Mouse (Mus musculus) liver, embryonic 12.5 days (tissue): ENCODE results near the gene Aptx. TPM values are rescaled to one million over a fixed set of nuclear protein-coding genes. Genes with fewer than 3 reads are reported as not detected.
A peak's percentile ranks its signal among the peaks of the same experiment; 100 is the strongest.

Experiments used
- ATAC-seq: fragments of 200-750 bp; cut with Nextera tagmentation; 2 replicates; pipeline ENCODE4 v1.8.0; 2017; ENCODE audit warnings: moderate number of reproducible peaks, mild to moderate bottlenecking, moderate library complexity
- H3K27ac ChIP-seq: fragments of 300-500 bp; sonication (generic); 2 replicates; pipeline ENCODE4 v1.5.1; 2016; ENCODE audit warnings: mild to moderate bottlenecking
- H3K27me3 ChIP-seq: fragments of 300-500 bp; sonication (generic); replicated peaks from 2 replicates; pipeline ENCODE4 v1.6.1; 2016; ENCODE audit warnings: mild to moderate bottlenecking, moderate library complexity
- H3K36me3 ChIP-seq: fragments of 300-500 bp; sonication (generic); 2 replicates; pipeline ENCODE4 v1.6.1; 2016; ENCODE audit warnings: mild to moderate bottlenecking, moderate library complexity
- H3K4me1 ChIP-seq: fragments of 300-500 bp; sonication (generic); 2 replicates; pipeline ENCODE4 v1.6.1; 2016
- H3K4me2 ChIP-seq: fragments of 300-500 bp; sonication (generic); 2 replicates; pipeline ENCODE4 v1.6.1; 2016; ENCODE audit warnings: mild to moderate bottlenecking, moderate library complexity
- H3K4me3 ChIP-seq: fragments of 300-500 bp; sonication (generic); 2 replicates; pipeline ENCODE4 v1.5.1; 2016; ENCODE audit warnings: mild to moderate bottlenecking, moderate library complexity
- H3K9ac ChIP-seq: fragments of 300-500 bp; sonication (generic); 2 replicates; pipeline ENCODE4 v1.6.1; 2016; ENCODE audit warnings: mild to moderate bottlenecking, moderate library complexity
- H3K9me3 ChIP-seq: fragments of 300-500 bp; sonication (generic); replicated peaks from 2 replicates; pipeline ENCODE4 v1.6.1; 2016; ENCODE audit warnings: mild to moderate bottlenecking, moderate library complexity
- WGBS: fragments of 180-500 bp; shearing (Covaris S2); methylation state at CpG from one replicate; pipeline ENCODE4 v1.1.7; 2016; ENCODE audit not compliant: insufficient replicate concordance; 5-methylcytosine and 5-hydroxymethylcytosine counted together
- polyA plus RNA-seq: library from polyadenylated mRNA; unstranded; fragments of >200 nt; fragmentation: Nextera tagmentation; extraction: Ambion mirVana; gene quantifications from 2 replicates; pipeline ENCODE4 v1.2.1, GENCODE M21; 2016

The Aptx gene
- polyA plus RNA-seq, 1 experiment from 2014 or later = 13.8 TPM

- 58% methylated on average over 3 of the region's 3 CpGs for WGBS
Observed at GRCm38 (mm10) chr4:40701796-40702195, 1.2 kb downstream of the Aptx start.

DNA sequence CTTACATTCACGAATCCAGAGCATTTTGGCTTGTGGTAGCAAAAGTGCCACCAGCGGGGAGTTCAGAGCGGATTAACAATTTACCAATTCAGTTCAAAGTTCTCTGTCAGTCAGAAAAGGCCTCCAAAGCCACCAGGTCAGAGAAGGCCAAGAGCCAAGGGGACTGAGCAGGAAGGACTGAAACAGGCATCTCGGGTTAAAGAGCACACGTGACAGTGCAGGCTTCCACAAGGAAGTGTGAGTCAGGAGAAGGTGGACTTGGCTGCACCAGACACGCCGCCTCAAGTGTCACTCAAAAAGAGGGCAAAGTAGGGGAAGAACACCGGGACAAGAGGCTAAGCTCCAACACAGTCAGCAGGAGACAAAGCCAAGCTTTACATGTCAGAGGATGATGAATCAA, 2.8 kb downstream of the Aptx start:
- peak overlapping the region; percentile 70 for H3K27ac ChIP-seq
- H3K4me1 ChIP-seq = peaks cover 42% of the 10 kb centered on the region
- no peak overlapping the region for H3K9ac ChIP-seq
- H3K4me3 ChIP-seq = no peak overlapping the region
- no peak overlapping the region for H3K4me2 ChIP-seq
- no peaks in the 10 kb centered on the region for H3K27me3 ChIP-seq
- H3K9me3 ChIP-seq = no peaks in the 10 kb centered on the region
- ATAC-seq = no peak
- peaks cover 11% of the 10 kb centered on the region for H3K36me3 ChIP-seq
- 56% methylated on average over 8 of the region's 8 CpGs for WGBS

More at GRCm38 (mm10) chr4:40701796-40702195, 1.2 kb downstream of the Aptx start:
- no peak overlapping the region; the same call in 1 of the 2 replicates for H3K9ac ChIP-seq
- H3K4me2 ChIP-seq = peak overlapping the region; percentile 77
- H3K27ac ChIP-seq = peak overlapping the region; percentile 85
- no peak for ATAC-seq
- peaks cover under 1% of the 10 kb centered on the region; the same call in 1 of the 2 replicates for H3K36me3 ChIP-seq
- H3K4me1 ChIP-seq = peaks cover 42% of the 10 kb centered on the region
- peak overlapping the region; percentile 67 for H3K4me3 ChIP-seq
- no peaks in the 10 kb centered on the region for H3K9me3 ChIP-seq
- H3K27me3 ChIP-seq = no peaks in the 10 kb centered on the region

DNA sequence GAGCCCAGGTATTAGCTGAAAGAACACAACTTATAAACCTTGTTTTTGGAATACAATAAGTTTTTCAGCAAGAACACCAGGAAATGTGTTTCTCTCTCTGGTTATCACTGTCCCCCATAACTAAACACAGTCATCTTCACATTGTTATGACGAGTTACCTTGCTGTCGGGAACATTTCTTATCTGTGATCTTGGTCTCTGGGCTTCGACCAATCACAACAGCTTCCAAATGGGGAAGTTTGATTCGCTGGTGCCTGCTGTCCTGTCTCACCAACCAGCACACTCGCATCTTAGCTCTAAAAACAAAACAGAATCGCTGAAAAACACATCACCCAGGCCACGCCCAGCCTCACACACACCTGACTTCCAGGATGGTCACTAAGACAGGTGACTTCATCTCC, 5.9 kb downstream of the Aptx start:
- H3K4me3 ChIP-seq = no peak overlapping the region
- no peak for ATAC-seq
- H3K4me2 ChIP-seq = no peak overlapping the region
- H3K9ac ChIP-seq = no peak overlapping the region
- peaks cover 39% of the 10 kb centered on the region for H3K36me3 ChIP-seq
- peaks cover 26% of the 10 kb centered on the region for H3K4me1 ChIP-seq
- H3K9me3 ChIP-seq = no peaks in the 10 kb centered on the region
- H3K27ac ChIP-seq = no peak overlapping the region
- WGBS = 41% methylated on average over 7 of the region's 7 CpGs
- no peaks in the 10 kb centered on the region for H3K27me3 ChIP-seq

DNA sequence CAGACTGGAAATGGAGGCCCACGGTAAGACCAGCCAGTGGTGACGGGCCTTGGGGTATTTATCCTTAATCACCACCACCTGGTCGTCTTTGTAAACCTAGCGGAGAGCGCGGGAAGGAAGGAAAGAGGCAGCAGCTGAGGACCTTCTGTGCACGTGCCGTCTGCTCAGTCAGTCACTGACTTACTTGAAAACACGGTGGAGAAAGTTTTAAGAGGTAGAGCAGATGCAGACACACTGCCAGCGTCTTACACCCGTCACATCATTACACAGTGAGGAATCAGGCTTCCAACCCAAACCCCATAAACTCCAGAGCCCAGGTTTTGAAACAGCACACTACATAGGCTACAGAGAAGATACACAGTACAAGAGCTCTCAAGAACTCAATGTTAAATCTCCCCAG, 11.9 kb downstream of the Aptx start:
- H3K36me3 ChIP-seq = peaks cover 76% of the 10 kb centered on the region
- H3K27me3 ChIP-seq = no peaks in the 10 kb centered on the region
- 83% methylated on average over 11 of the region's 11 CpGs for WGBS
- H3K4me1 ChIP-seq = no peaks in the 10 kb centered on the region
- no peak for ATAC-seq
- no peak overlapping the region for H3K4me3 ChIP-seq
- no peak overlapping the region for H3K4me2 ChIP-seq
- H3K9me3 ChIP-seq = no peaks in the 10 kb centered on the region
- H3K27ac ChIP-seq = no peak overlapping the region
- no peak overlapping the region for H3K9ac ChIP-seq

DNA sequence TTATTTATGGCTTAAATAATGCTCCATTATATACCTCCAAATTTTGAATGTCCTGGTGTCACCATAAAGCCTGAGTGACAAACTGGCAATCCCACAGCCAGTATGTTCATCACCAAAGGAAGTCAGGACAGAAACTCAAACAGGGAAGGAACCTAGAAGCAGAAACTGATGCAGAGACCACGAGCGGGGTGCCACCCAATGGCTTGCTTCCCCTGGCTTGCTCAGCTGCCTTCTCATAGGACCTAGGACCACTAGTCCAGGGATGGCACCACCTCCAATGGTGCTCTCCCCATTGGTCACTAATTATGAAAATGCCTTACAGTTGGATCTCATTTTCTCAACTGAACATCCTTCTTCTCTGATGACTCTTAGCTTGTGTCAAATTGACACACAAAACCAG, 19.7 kb downstream of the Aptx start:
- 54% methylated on average over 2 of the region's 2 CpGs for WGBS
- Histone ChIP-seq H3K4me3 (no peak overlapping the region), H3K4me2 (no peak overlapping the region), H3K9me3 (no peaks in the 10 kb centered on the region), H3K36me3 (peaks cover 24% of the 10 kb centered on the region), H3K4me1 (no peaks in the 10 kb centered on the region), H3K27ac (no peak overlapping the region), H3K27me3 (no peaks in the 10 kb centered on the region), H3K9ac (no peak overlapping the region)
- ATAC-seq = no peak

- peaks cover 17% of the 10 kb centered on the region for H3K36me3 ChIP-seq
- H3K4me3 ChIP-seq = no peak overlapping the region
- no peak overlapping the region for H3K27ac ChIP-seq
- H3K9ac ChIP-seq = no peak overlapping the region
- H3K27me3 ChIP-seq = no peaks in the 10 kb centered on the region
- no peaks in the 10 kb centered on the region for H3K4me1 ChIP-seq
- no peaks in the 10 kb centered on the region for H3K9me3 ChIP-seq
- no peak for ATAC-seq
- 77% methylated on average over 5 of the region's 5 CpGs for WGBS
- H3K4me2 ChIP-seq = no peak overlapping the region
Observed at GRCm38 (mm10) chr4:40682359-40682758, 20.6 kb downstream of the Aptx start.

DNA sequence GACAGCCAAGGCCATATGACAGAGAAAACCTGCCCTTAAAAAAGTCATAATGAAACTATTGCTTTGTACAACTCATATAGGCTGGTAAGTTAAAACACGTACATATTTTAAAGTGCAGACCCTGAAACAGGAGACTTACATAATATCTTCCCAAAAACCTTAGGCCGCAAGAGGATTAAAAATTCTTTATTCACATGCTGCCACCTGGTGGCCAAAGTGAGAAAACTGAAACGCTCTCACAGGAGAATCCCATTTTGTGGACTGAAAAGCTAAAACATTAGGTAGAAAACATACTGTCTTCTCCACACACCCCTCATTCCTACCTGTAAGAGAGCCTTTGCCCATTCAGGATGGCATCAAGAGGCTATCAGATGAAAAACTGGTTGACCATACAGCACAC, 21.1 kb downstream of the Aptx start:
- no peak overlapping the region for H3K9ac ChIP-seq
- H3K9me3 ChIP-seq = no peaks in the 10 kb centered on the region
- no peaks in the 10 kb centered on the region for H3K4me1 ChIP-seq
- no peak overlapping the region for H3K4me2 ChIP-seq
- no peak overlapping the region for H3K27ac ChIP-seq
- H3K4me3 ChIP-seq = no peak overlapping the region
- H3K27me3 ChIP-seq = peaks cover 4% of the 10 kb centered on the region; the same call in 1 of the 2 replicates
- peaks cover 15% of the 10 kb centered on the region for H3K36me3 ChIP-seq
- no peak for ATAC-seq
- WGBS = 26% methylated on average over 3 of the region's 3 CpGs

DNA sequence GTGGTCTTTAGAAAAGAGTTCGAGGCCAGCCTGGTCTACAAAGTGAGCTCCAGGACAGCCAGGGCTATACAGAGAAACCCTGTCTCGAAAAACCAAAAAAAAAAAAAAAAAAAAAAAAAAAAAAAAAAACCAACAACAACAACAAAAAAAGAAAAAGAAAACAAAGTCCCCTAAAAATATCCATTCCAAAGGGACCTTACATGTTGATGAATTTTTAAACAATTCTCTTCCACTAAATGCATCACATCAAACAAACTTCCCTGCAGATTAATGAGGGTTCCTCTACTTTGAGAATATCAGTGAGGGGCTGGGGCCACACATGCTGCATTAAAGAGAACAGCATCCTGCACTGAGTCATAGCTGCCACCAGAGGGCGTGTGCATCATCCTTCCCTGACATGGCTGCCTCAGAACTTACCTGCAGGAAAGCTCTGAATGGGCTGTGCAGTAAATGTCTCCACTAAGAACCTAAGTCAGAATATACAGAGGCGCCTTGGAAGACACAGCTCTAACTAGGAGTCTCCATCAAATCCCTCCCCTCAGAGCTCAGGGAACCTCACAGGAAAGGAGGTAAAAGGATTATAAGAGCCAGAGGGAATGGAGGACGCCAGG, 22.6 kb downstream of the Aptx start:
- Histone ChIP-seq H3K9me3 (no peaks in the 10 kb centered on the region), H3K4me3 (no peak overlapping the region), H3K4me2 (no peak overlapping the region), H3K36me3 (peaks cover 2% of the 10 kb centered on the region; the same call in 1 of the 2 replicates), H3K27me3 (peaks cover 14% of the 10 kb centered on the region; the same call in 1 of the 2 replicates), H3K27ac (no peak overlapping the region), H3K4me1 (peaks cover 4% of the 10 kb centered on the region; the same call in 1 of the 2 replicates), H3K9ac (no peak overlapping the region)
- no peak; the same call in 1 of the 2 replicates for ATAC-seq
- whole genome bisulfite sequencing = 34% methylated on average over 5 of the region's 5 CpGs

DNA sequence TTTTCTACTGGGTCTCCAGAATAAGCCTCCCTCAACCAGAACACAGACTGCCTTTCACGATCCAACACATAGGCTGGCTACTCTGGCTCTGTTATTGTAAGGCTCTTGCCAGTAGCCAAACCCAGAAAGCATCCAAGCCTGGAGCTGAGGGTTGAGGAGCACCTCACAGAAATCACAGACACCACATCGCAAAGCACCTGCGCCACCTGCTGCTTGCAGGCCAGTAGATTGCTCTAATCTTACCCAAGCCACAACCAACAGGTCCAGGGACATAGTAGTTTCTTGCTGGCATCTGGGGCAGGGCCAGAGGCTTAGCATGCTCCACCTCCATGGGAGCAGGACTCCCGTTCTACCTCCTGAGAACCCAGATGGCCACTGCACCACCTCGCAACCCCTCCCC, 25.9 kb downstream of the Aptx start:
- H3K9me3 ChIP-seq = no peaks in the 10 kb centered on the region
- ATAC-seq = no peak
- H3K4me2 ChIP-seq = no peak overlapping the region
- H3K27me3 ChIP-seq = peaks cover 14% of the 10 kb centered on the region; the same call in 1 of the 2 replicates
- no peaks in the 10 kb centered on the region for H3K36me3 ChIP-seq
- 30% methylated on average over 5 of the region's 5 CpGs for WGBS
- no peak overlapping the region for H3K9ac ChIP-seq
- H3K4me3 ChIP-seq = no peak overlapping the region
- H3K27ac ChIP-seq = no peak overlapping the region
- peaks cover 4% of the 10 kb centered on the region; the same call in 1 of the 2 replicates for H3K4me1 ChIP-seq

DNA sequence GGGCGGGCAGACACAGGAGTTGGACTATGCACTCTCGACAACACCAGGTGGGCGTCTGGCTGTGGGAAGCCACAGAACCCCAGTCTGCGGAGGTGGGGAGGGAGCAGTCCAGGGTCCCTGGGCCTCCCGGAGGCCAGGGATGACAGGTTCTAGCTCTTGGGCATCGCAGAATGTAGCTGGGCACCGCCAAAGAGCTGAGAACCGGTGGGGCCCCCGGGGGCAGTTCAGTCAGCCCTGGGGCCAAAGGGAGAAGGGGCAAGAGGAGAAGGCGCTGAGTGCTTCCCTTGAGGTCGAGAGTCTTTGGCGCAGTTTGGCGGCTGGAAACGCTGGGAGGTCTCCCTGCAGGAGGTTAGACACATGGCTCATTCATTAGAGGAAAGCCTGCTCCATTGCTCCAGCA, 26.7 kb downstream of the Aptx start:
- no peaks in the 10 kb centered on the region for H3K36me3 ChIP-seq
- H3K4me1 ChIP-seq = peaks cover 4% of the 10 kb centered on the region; the same call in 1 of the 2 replicates
- ATAC-seq = no peak
- no peak overlapping the region for H3K4me3 ChIP-seq
- H3K4me2 ChIP-seq = peak overlapping the region; percentile 21
- no peak overlapping the region for H3K9ac ChIP-seq
- H3K27ac ChIP-seq = no peak overlapping the region
- H3K9me3 ChIP-seq = no peaks in the 10 kb centered on the region
- peaks cover 14% of the 10 kb centered on the region; the same call in 1 of the 2 replicates for H3K27me3 ChIP-seq
- 24% methylated on average over 14 of the region's 14 CpGs for WGBS

DNA sequence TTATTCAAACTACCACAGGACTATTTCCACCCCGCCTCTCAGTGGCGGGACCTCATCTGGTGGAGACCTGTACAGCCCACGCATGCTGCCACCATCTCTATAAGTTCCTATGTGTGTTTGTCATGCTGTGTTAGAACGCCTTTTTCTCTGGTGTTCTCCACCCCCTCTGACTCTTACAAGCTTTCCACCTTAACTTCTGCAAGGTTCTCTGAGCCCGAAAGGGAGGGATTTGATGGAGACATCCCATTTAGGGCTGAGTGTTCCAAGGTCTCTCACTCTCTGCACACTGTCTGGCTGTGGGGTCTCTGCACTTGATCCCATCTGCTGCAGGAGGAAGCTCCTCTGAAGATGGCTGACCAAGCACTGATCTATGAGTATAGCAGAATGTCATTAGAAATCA, 29.5 kb downstream of the Aptx start:
- H3K27ac ChIP-seq = no peak overlapping the region
- no peaks in the 10 kb centered on the region for H3K36me3 ChIP-seq
- H3K27me3 ChIP-seq = peaks cover 14% of the 10 kb centered on the region; the same call in 1 of the 2 replicates
- no peaks in the 10 kb centered on the region for H3K9me3 ChIP-seq
- no peak for ATAC-seq
- no peak overlapping the region for H3K4me3 ChIP-seq
- H3K9ac ChIP-seq = no peak overlapping the region
- H3K4me1 ChIP-seq = peaks cover 4% of the 10 kb centered on the region; the same call in 1 of the 2 replicates
- H3K4me2 ChIP-seq = no peak overlapping the region
- 73% methylated on average over 5 of the region's 5 CpGs for WGBS

DNA sequence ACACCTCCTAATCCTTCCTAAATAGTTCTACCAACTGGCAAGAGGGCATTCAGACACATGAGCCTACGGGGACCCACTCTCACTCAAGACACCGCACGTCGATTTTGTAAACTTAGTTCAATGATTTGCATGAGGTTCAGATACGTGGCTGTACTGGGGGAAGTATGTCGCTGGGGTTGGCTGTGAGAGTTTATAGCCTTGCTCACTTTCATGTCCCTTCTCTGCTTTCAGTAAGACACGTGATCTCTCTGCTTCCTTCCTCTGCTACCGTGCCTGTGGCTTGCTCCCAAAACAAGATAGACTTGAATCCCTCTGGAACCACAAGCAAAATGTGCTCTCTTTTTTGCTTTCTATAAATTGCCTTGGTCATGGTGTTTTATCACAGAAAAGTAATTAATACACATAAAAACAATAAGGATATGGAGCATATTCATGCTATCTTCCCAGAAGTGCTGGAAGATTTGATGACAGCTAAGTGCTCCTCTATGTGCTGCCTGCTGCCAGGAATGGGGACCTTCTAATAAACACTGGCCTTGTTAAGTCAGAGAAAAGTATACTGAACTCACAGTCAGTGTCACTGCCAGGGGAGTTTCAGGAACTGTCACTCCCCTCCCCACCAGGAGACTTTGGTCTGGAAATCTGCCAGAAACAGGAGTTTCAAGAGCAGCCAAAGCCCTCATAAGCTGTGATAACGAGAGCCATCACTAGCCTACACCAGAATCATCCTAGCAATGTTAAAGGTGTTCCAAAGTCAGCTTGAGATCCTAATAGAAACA, 36.6 kb downstream of the Aptx start:
- Histone ChIP-seq H3K36me3 (no peaks in the 10 kb centered on the region), H3K4me1 (no peaks in the 10 kb centered on the region), H3K4me2 (no peak overlapping the region), H3K4me3 (no peak overlapping the region), H3K9me3 (no peaks in the 10 kb centered on the region), H3K9ac (no peak overlapping the region), H3K27ac (no peak overlapping the region), H3K27me3 (no peaks in the 10 kb centered on the region)
- 66% methylated on average over 9 of the region's 9 CpGs for WGBS
- ATAC-seq = no peak
